Mouse (Mus musculus) ES-E14 (cell line): Measurements from ENCODE around the gene Ptges3l. TPM values are rescaled to one million over a fixed set of nuclear protein-coding genes. Genes with fewer than 3 reads are reported as not detected.

Experiments used
- DNase-seq: peaks from one replicate; pipeline ENCODE4 v3.0.0-alpha.2; 2013; ENCODE audit warnings: low read depth, low spot score
- H3K27ac ChIP-seq: 2 replicates; pipeline ENCODE4 v1.5.1; 2012; ENCODE audit warnings: low read depth, mild to moderate bottlenecking, low read length, moderate library complexity, mixed read lengths; ENCODE audit not compliant: poor library complexity, insufficient read depth, severe bottlenecking
- H3K36me3 ChIP-seq: 2 replicates; pipeline ENCODE4 v1.6.1; 2012; ENCODE audit warnings: mild to moderate bottlenecking, low read length, moderate library complexity, mixed read lengths; ENCODE audit not compliant: control insufficient read depth, poor library complexity, insufficient read depth, severe bottlenecking
- H3K4me1 ChIP-seq, 2 experiments: fragments of 150-350 bp in 1 of 2; sonication (generic) in 1 of 2; 2 replicates each; pipeline ENCODE4 v1.6.1; 2012; ENCODE audit warnings: low read length in 2 of 2, mild to moderate bottlenecking in 1 of 2, mixed read lengths in 1 of 2; ENCODE audit not compliant: control insufficient read depth in 2 of 2, insufficient read depth in 2 of 2, poor library complexity in 1 of 2
- H3K4me3 ChIP-seq, 2 experiments: fragments of 150-350 bp in 1 of 2; sonication (generic) in 1 of 2; 2 replicates each; pipeline ENCODE4 v1.5.1; 2012; ENCODE audit warnings: low read length in 2 of 2, low read depth in 1 of 2, mild to moderate bottlenecking in 1 of 2, mixed read lengths in 1 of 2; ENCODE audit not compliant: insufficient read depth in 1 of 2, poor library complexity in 1 of 2, severe bottlenecking in 1 of 2
- H3K9ac ChIP-seq: 2 replicates; pipeline ENCODE4 v1.6.1; 2012; ENCODE audit warnings: low read depth, mild to moderate bottlenecking, low read length, mixed read lengths; ENCODE audit not compliant: poor library complexity, insufficient read depth, severe bottlenecking
- H3K9me3 ChIP-seq: fragments of 150-350 bp; sonication (generic); 2 replicates; pipeline ENCODE4 v1.6.1; 2012; ENCODE audit warnings: low read depth, mild to moderate bottlenecking, low read length; ENCODE audit not compliant: control insufficient read depth, insufficient read depth
- CHD2 ChIP-seq: IDR thresholded peaks from 2 replicates; pipeline ENCODE4 v1.6.1; 2014; ENCODE audit warnings: mild to moderate bottlenecking, low read depth, low read length, inconsistent platforms
- HCFC1 ChIP-seq: IDR thresholded peaks from 2 replicates; pipeline ENCODE4 v1.6.1; 2012; ENCODE audit warnings: low read length, inconsistent platforms, borderline replicate concordance; ENCODE audit not compliant: insufficient read depth
- MAFK ChIP-seq: IDR thresholded peaks from 2 replicates; pipeline ENCODE4 v1.6.1; 2014; ENCODE audit warnings: mild to moderate bottlenecking, low read depth, low read length, inconsistent platforms; ENCODE audit not compliant: insufficient read depth
- ZC3H11A ChIP-seq: IDR thresholded peaks from 2 replicates; pipeline ENCODE4 v1.6.1; 2012; ENCODE audit warnings: low read depth, mild to moderate bottlenecking, inconsistent platforms, low read length, borderline replicate concordance
- ZNF384 ChIP-seq: IDR thresholded peaks from 2 replicates; pipeline ENCODE4 v1.6.1; 2012; ENCODE audit warnings: low read depth, low read length, inconsistent platforms
- in situ Hi-C, 2 experiments: fragments of 600-800 bp; cut with MboI; formaldehyde crosslinking; loops; one replicate each; pipeline ENCODE4 v1.15.1; 2025; ENCODE audit warnings: low sequenced_read_pairs in 2 of 2, inconsistent platforms in 1 of 2; ENCODE audit not compliant: unreplicated experiment in 2 of 2
- total RNA-seq: library from RNA; depleted of rRNA; stranded (reverse); fragments of 300-350 nt; gene quantifications from 2 replicates; pipeline ENCODE4 v1.2.3, GENCODE M21; 2012

The Ptges3l gene
- total RNA-seq, 1 experiment, result 3.2 TPM

DNA sequence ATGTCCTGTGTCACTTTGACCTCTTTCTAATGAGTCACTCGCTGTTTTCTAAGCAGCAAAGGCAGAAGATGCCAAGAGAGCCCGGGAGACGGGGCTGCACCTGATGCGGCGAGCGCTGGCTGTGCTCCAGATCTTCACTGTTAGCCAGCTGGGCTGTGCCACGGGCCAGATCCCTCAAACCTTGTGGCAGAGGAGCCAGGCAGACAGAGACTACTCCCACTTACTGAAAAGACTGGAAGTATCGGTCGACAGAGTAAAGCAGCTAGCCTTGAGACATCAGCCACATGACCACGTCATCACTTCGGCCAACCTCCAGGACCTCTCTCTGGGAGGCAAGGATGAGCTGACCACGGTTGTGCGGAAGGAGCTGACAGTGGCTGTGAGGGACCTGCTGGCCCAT is 8.3 kb upstream of the Ptges3l start:
- Histone ChIP-seq H3K4me1 (peaks cover 7 to 13% of the 10 kb centered on the region in 2 experiments), H3K4me3 (no peak overlapping the region), H3K9ac (no peak overlapping the region), H3K27ac (no peak overlapping the region), H3K36me3 (peaks cover 18% of the 10 kb centered on the region), H3K9me3 (no peaks in the 10 kb centered on the region)
- no peak for TF ChIP-seq HCFC1
- no peak for TF ChIP-seq ZC3H11A
- no peak for TF ChIP-seq CHD2
- in situ Hi-C loops, result no loop called here
- no peak for DNase-seq

- H3K9me3 ChIP-seq, result no peaks in the 10 kb centered on the region
- H3K9ac ChIP-seq, result no peak overlapping the region
- DNase-seq, result no peak
- H3K36me3 ChIP-seq, result peaks cover 18% of the 10 kb centered on the region
- peaks cover 7 to 8% of the 10 kb centered on the region in 2 experiments; a peak in 3 of 4 replicates for H3K4me1 ChIP-seq
- no peak overlapping the region for H3K4me3 ChIP-seq
- in situ Hi-C loops, result no loop called here
- H3K27ac ChIP-seq, result no peak overlapping the region
- TF ChIP-seq ZNF384, result no peak
- TF ChIP-seq ZC3H11A, result no peak
- no peak for TF ChIP-seq CHD2
- no peak for TF ChIP-seq MAFK
- no peak for TF ChIP-seq HCFC1
These were observed 6.2 kb upstream of the Ptges3l start for GRCm38 (mm10) chr11:101431327-101431726.

GRCm38 (mm10) chr11:101426165-101426564 is 1.0 kb upstream of the Ptges3l start:
- in situ Hi-C loops, result no loop called here
- Histone ChIP-seq H3K9me3 (no peaks in the 10 kb centered on the region), H3K4me3 (peak overlapping the region in 1 of 2 experiments; percentile 89; a peak in 1 of 4 replicates), H3K4me1 (peaks cover 2 to 4% of the 10 kb centered on the region in 2 experiments; a peak in 1 of 4 replicates), H3K36me3 (peaks cover 3% of the 10 kb centered on the region; the same call in 1 of the 2 replicates), H3K9ac (no peak overlapping the region), H3K27ac (no peak overlapping the region)
- TF ChIP-seq CHD2 (no peak), ZNF384 (no peak), HCFC1 (no peak), ZC3H11A (no peak), MAFK (no peak)
- DNase-seq, result no peak

DNA sequence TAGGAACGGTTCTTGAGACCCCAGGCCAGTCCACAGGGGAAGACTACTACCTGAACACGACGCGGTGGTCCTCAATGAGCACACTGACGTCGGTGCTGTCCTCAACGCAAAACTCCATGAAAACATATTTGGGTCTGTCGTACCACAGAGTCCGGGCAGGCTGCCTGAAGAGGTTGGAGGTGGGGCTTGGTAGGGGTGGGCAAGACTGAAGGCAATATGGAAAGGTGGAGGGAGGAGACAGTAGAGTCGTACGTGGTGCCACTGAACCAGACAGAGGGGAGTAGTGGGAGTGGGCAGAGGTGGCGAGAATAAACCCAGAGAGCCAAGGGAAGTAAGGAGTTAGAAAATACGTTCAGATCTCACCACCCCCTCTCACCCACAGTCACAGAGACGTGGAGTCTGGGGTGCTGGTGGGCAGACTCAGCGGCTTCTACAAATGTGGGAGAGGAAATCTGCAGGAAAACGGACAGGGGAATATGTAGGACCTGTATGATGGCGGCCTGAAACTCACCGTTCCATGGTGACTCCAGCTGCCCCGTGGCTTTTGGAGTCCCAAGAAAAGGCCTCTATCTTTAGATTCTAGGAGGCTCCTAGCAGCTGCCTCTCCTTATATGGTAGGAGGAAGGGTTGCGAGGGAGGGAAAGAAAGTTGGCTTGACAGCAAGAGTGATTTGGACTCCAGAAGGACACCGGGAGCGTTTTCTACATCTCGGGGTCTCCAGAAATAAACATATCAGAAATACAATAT is 855 bp downstream of the Ptges3l start, which contains the start of gene Gm27029:
Gene Gm27029, minus strand, starts transcription at position 692 of the 747 bp plus-strand sequence.
- peaks cover 2 to 9% of the 10 kb centered on the region in 2 experiments; a peak in 2 of 4 replicates for H3K4me1 ChIP-seq
- H3K27ac ChIP-seq, result peak within 1 kb of the TSS; percentile 32
- TF ChIP-seq CHD2 (no peak), HCFC1 (peak; percentile 38; the same call in 1 of the 2 replicates), MAFK (no peak), ZNF384 (no peak)
- no peak for DNase-seq
- H3K9ac ChIP-seq, result peak within 1 kb of the TSS; percentile 80
- H3K9me3 ChIP-seq, result no peaks in the 10 kb centered on the region
- H3K36me3 ChIP-seq, result no peaks in the 10 kb centered on the region
- H3K4me3 ChIP-seq, result peak within 1 kb of the TSS; percentile 80 to 89
- in situ Hi-C loops, result no loop called here
